Mouse (Mus musculus) intestine, embryonic 16.5 days (tissue): ENCODE results near the gene Gpnmb. TPM values are rescaled to one million over a fixed set of nuclear protein-coding genes. Genes with fewer than 3 reads are reported as not detected.

Source experiments
- ATAC-seq: fragments of 200-750 bp; cut with Nextera tagmentation; 2 replicates; pipeline ENCODE4 v1.8.0; 2017; ENCODE audit warnings: moderate TSS enrichment, moderate library complexity
- H3K27ac ChIP-seq: fragments of 300-500 bp; sonication (generic); 2 replicates; pipeline ENCODE4 v1.5.1; 2014; ENCODE audit warnings: mild to moderate bottlenecking, low read length
- H3K27me3 ChIP-seq: fragments of 300-500 bp; sonication (generic); replicated peaks from 2 replicates; pipeline ENCODE4 v1.6.1; 2014; ENCODE audit warnings: low read length, control low read depth, mixed read lengths; ENCODE audit not compliant: control insufficient read depth, insufficient read depth
- H3K36me3 ChIP-seq: fragments of 300-500 bp; sonication (generic); 2 replicates; pipeline ENCODE4 v1.6.1; 2014; ENCODE audit warnings: low read length, control low read depth; ENCODE audit not compliant: control insufficient read depth, insufficient read depth
- H3K4me1 ChIP-seq: fragments of 300-500 bp; sonication (generic); 2 replicates; pipeline ENCODE4 v1.6.1; 2014; ENCODE audit warnings: low read length, control low read depth, mixed read lengths; ENCODE audit not compliant: control insufficient read depth, insufficient read depth
- H3K4me2 ChIP-seq: fragments of 300-500 bp; sonication (generic); 2 replicates; pipeline ENCODE4 v1.6.1; 2014; ENCODE audit warnings: low read depth, low read length, control low read depth
- H3K4me3 ChIP-seq: fragments of 300-500 bp; sonication (generic); 2 replicates; pipeline ENCODE4 v1.5.1; 2014; ENCODE audit warnings: mild to moderate bottlenecking, low read length
- H3K9ac ChIP-seq: fragments of 300-500 bp; sonication (generic); 2 replicates; pipeline ENCODE4 v1.6.1; 2014; ENCODE audit warnings: low read depth, low read length
- H3K9me3 ChIP-seq: fragments of 300-500 bp; sonication (generic); 2 replicates; pipeline ENCODE4 v1.6.1; 2016; ENCODE audit warnings: low read length, control low read depth; ENCODE audit not compliant: control insufficient read depth
- WGBS: fragments of 180-500 bp; shearing (Covaris S2); extraction: QIAGEN DNeasy Blood & Tissue Kit; methylation state at CpG from one replicate; pipeline ENCODE4 v1.1.7; 2014; 5-methylcytosine and 5-hydroxymethylcytosine counted together
- polyA plus RNA-seq: library from polyadenylated mRNA; unstranded; fragments of >200 nt; fragmentation: Nextera tagmentation; extraction: Ambion mirVana; gene quantifications from 2 replicates; pipeline ENCODE4 v1.2.1, GENCODE M21; 2015

Gpnmb gene
- polyA plus RNA-seq, 1 experiment from 2014 or later: 0.15 TPM

DNA sequence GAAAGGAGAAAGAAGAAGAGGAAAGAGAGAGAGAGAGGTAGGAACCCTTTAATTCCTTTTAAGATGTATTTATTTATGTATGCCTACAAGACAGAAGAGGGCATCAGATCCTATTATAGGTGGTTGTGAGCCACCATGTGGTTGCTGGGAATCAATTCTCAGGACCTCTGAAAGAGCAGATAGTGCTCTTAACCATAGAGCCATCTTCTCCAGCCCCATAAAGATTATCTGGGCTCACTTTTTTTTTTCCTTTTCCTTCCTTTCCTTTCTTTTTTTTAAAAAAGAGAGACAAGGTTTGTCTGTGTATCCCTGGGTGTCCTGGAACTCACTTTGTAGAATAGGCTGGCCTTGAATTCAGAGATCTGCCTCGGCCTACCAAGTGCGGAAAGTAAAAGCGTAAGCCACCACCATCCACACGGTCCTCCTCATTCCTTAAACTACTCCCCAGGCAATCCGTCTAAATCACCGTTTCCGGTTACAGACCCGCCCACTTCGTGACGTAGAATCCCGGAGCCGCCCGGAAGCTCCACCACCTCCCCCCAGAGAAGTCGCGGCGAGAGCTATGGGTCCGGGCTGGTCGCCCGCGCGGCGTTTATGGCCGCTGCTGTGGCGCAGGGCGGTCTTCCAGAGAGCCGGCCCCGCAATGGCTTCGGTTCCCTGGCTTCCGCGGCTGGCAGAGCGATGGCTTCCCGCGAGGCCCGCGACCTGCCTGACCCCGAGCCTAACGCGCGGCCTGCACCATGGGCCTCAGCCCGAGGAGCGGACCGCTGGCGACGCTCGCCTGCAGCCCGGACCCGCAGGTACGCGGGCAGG is 37.2 kb downstream of the Gpnmb start, which contains the start of gene Malsu1:
Gene Malsu1, plus strand, starts transcription at position 492 of the 813 bp plus-strand sequence.
- H3K9me3 ChIP-seq: no peaks in the 10 kb centered on the region
- no peaks in the 10 kb centered on the region for H3K36me3 ChIP-seq
- peak within 1 kb of the TSS; percentile 96 for H3K9ac ChIP-seq
- no peaks in the 10 kb centered on the region for H3K27me3 ChIP-seq
- peak; percentile 98 for ATAC-seq
- H3K4me3 ChIP-seq: peak within 1 kb of the TSS; percentile 95
- H3K4me1 ChIP-seq: peaks cover 8% of the 10 kb centered on the region; the same call in 1 of the 2 replicates
- peak within 1 kb of the TSS; percentile 76 for H3K4me2 ChIP-seq
- H3K27ac ChIP-seq: peak within 1 kb of the TSS; percentile 86
- under 1% methylated on average over 48 of the region's 49 CpGs for whole genome bisulfite sequencing

- Histone ChIP-seq H3K4me3 (peak overlapping the region; percentile 95), H3K36me3 (no peaks in the 10 kb centered on the region), H3K27me3 (no peaks in the 10 kb centered on the region), H3K9ac (peak overlapping the region; percentile 96), H3K4me1 (peaks cover 8% of the 10 kb centered on the region; the same call in 1 of the 2 replicates), H3K9me3 (no peaks in the 10 kb centered on the region), H3K27ac (peak overlapping the region; percentile 86), H3K4me2 (peak overlapping the region; percentile 76)
- WGBS: 2% methylated on average over 19 of the region's 19 CpGs
- peak; percentile 61 for ATAC-seq
Observed at GRCm38 (mm10) chr6:49074117-49074490, 37.8 kb downstream of the Gpnmb start.

GRCm38 (mm10) chr6:49077894-49078293 is 41.5 kb downstream of the Gpnmb start:
- Histone ChIP-seq H3K4me1 (peaks cover 8% of the 10 kb centered on the region; the same call in 1 of the 2 replicates), H3K36me3 (no peaks in the 10 kb centered on the region)

DNA sequence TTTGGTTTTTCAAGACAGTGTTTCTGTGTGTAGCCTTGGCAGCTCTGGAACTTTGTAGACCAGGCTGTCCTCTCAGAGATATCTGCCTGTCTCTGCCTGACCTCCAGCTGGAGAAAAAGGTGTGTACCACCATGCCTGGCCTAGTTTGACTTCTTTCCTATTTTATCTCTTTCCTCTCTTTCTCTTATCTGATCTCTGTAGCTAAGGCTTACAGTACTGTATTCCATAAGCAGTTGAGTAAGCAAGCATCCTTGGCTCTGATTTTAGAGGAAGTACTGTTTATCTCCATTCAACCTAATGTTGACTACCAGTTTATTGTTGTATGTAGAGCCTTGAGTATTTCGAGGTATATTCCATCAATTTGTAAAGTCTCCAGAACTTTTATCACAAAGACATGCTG is 43.0 kb downstream of the Gpnmb start:
- H3K36me3 ChIP-seq: peaks cover 6% of the 10 kb centered on the region; the same call in 1 of the 2 replicates
- ATAC-seq: no peak
- 93% methylated on average over 1 of the region's 1 CpGs for WGBS

More at GRCm38 (mm10) chr6:49077894-49078293, 41.5 kb downstream of the Gpnmb start:
- 88% methylated on average over 2 of the region's 2 CpGs for WGBS
- Histone ChIP-seq H3K9ac (no peak overlapping the region), H3K27ac (no peak overlapping the region), H3K4me2 (no peak overlapping the region), H3K4me3 (no peak overlapping the region), H3K27me3 (no peaks in the 10 kb centered on the region), H3K9me3 (no peaks in the 10 kb centered on the region)
- ATAC-seq: no peak

DNA sequence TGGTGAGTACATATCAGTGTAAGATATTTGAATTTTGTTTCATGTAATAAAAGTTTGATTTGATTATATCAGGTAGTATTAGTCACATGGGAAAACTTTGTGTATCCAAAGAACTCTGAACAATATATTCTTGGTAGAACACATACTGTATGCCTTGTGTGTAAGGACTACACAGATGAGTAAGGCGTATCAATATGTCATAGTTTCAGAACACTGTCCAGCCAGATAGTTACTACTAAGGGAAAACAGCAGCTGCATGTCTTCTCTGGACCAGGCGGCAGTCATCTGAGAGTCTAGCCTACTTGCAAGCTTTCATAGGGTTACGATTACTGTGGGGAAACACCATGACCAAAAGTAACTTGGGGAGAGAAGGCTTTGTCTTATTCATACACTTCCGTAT is 46.7 kb downstream of the Gpnmb start:
- Histone ChIP-seq H3K4me2 (no peak overlapping the region), H3K9me3 (no peaks in the 10 kb centered on the region), H3K4me3 (no peak overlapping the region), H3K4me1 (no peaks in the 10 kb centered on the region), H3K9ac (no peak overlapping the region), H3K27ac (no peak overlapping the region), H3K27me3 (no peaks in the 10 kb centered on the region), H3K36me3 (peaks cover 19% of the 10 kb centered on the region; the same call in 1 of the 2 replicates)
- WGBS: 87% methylated on average over 4 of the region's 4 CpGs
- no peak for ATAC-seq

More for the DNA sequence above, 43.0 kb downstream of the Gpnmb start:
- Histone ChIP-seq H3K4me3 (no peak overlapping the region), H3K4me2 (no peak overlapping the region), H3K27ac (no peak overlapping the region), H3K4me1 (peaks cover 8% of the 10 kb centered on the region; the same call in 1 of the 2 replicates), H3K27me3 (no peaks in the 10 kb centered on the region), H3K9me3 (no peaks in the 10 kb centered on the region), H3K9ac (no peak overlapping the region)

GRCm38 (mm10) chr6:49094968-49095367 is 58.6 kb downstream of the Gpnmb start:
- H3K9me3 ChIP-seq: no peaks in the 10 kb centered on the region
- WGBS: 86% methylated on average over 10 of the region's 10 CpGs
- peaks cover 22% of the 10 kb centered on the region for H3K36me3 ChIP-seq
- H3K27me3 ChIP-seq: no peaks in the 10 kb centered on the region
- no peak for ATAC-seq
- H3K4me3 ChIP-seq: no peak overlapping the region
- no peak overlapping the region for H3K4me2 ChIP-seq
- H3K27ac ChIP-seq: no peak overlapping the region
- H3K4me1 ChIP-seq: peaks cover 17% of the 10 kb centered on the region
- H3K9ac ChIP-seq: no peak overlapping the region

GRCm38 (mm10) chr6:49096421-49096820 is 60.1 kb downstream of the Gpnmb start:
- H3K27ac ChIP-seq: peak overlapping the region; percentile 63
- H3K4me2 ChIP-seq: no peak overlapping the region
- ATAC-seq: peak; percentile 21; the same call in 1 of the 2 replicates
- no peaks in the 10 kb centered on the region for H3K27me3 ChIP-seq
- peaks cover 17% of the 10 kb centered on the region for H3K4me1 ChIP-seq
- no peak overlapping the region for H3K4me3 ChIP-seq
- H3K9ac ChIP-seq: no peak overlapping the region
- peaks cover 19% of the 10 kb centered on the region for H3K36me3 ChIP-seq
- H3K9me3 ChIP-seq: no peaks in the 10 kb centered on the region
- 62% methylated on average over 7 of the region's 7 CpGs for WGBS

DNA sequence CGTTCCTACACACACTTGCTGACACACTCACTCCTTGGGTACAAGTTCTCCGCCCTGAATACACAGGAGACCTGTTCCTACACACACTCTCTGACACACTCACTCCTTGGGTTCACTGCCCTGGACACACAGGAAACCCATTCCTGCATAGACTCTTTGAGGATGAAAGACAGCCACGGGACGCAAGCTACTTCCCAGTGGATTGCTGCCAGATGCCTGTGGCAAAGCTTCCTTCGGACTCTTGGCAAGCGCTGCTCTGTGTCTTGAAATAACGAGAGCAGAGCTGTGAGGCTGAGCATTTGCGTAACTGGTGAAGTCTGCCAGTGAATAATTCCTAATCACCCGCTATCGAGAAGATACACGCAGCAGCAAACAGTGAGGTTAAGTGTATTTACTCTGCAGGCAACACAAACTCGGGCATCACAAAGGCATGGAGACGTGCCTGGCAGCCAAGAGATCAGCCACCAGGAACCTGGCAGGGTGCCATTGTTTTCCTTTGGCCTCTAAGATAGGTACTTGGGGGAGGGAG is 60.7 kb downstream of the Gpnmb start:
- peak; percentile 62 for ATAC-seq
- Histone ChIP-seq H3K36me3 (peaks cover 19% of the 10 kb centered on the region), H3K4me2 (no peak overlapping the region), H3K27me3 (no peaks in the 10 kb centered on the region), H3K9ac (no peak overlapping the region), H3K4me1 (peaks cover 17% of the 10 kb centered on the region), H3K27ac (peak overlapping the region; percentile 63), H3K4me3 (no peak overlapping the region), H3K9me3 (no peaks in the 10 kb centered on the region)
- 32% methylated on average over 13 of the region's 13 CpGs for WGBS

GRCm38 (mm10) chr6:49097596-49098110 is 61.3 kb downstream of the Gpnmb start:
- no peak for ATAC-seq
- 77% methylated on average over 5 of the region's 5 CpGs for WGBS
- Histone ChIP-seq H3K27ac (peak overlapping the region; percentile 63; the same call in 1 of the 2 replicates), H3K4me1 (peaks cover 17% of the 10 kb centered on the region), H3K36me3 (peaks cover 19% of the 10 kb centered on the region), H3K27me3 (no peaks in the 10 kb centered on the region), H3K9me3 (no peaks in the 10 kb centered on the region), H3K4me3 (no peak overlapping the region), H3K4me2 (no peak overlapping the region), H3K9ac (no peak overlapping the region)
